Mouse (Mus musculus): Measurements from ENCODE around the gene Rgs3. TPM values are rescaled to one million over a fixed set of nuclear protein-coding genes. Genes with fewer than 3 reads are reported as not detected.
A peak's percentile ranks its signal among the peaks of the same experiment; 100 is the strongest.

Rgs3 gene
- polyA plus RNA-seq, 1 experiment from 2014 or later: 36.3 TPM

GRCm38 (mm10) chr4:62520892-62521400 lies 38.7 kb upstream of the Rgs3 start:
- Histone ChIP-seq H3K4me3 (peak overlapping the region; percentile 62; the same call in 1 of the 2 replicates), H3K36me3 (replicated peaks) (peaks cover 24% of the 10 kb centered on the region), H3K9me3 (no peaks in the 10 kb centered on the region), H3K27me3 (ENCODE audit: poor library complexity, severe bottlenecking) (no peaks in the 10 kb centered on the region), H3K4me1 (peaks cover 59% of the 10 kb centered on the region), H3K27ac (no peak overlapping the region)
- WGBS: 84% methylated on average over 2 of the region's 2 CpGs
- no peak for DNase-seq (ENCODE audit: extremely low spot score, low spot score)

- Histone ChIP-seq H3K4me3 (peak within 1 kb of the TSS; percentile 90), H3K4me1 (peaks cover 24% of the 10 kb centered on the region), H3K27me3 (ENCODE audit: poor library complexity, severe bottlenecking) (no peaks in the 10 kb centered on the region), H3K9me3 (no peaks in the 10 kb centered on the region), H3K27ac (peak within 1 kb of the TSS; percentile 98), H3K36me3 (replicated peaks) (peaks cover 24% of the 10 kb centered on the region)
- peak; percentile 97 for DNase-seq (ENCODE audit: extremely low spot score, low spot score)
- WGBS: under 1% methylated on average over 59 of the region's 59 CpGs
Measured at GRCm38 (mm10) chr4:62524651-62525488, 34.8 kb upstream of the Rgs3 start, which contains the start of the genes Pole3 and 4933430I17Rik. Gene Pole3, minus strand, starts transcription at chr4:62525068. Gene 4933430I17Rik, plus strand, starts transcription at chr4:62525369.

- H3K27ac ChIP-seq: peak overlapping the region; percentile 98
- H3K4me3 ChIP-seq: peak overlapping the region; percentile 90
- peaks cover 24% of the 10 kb centered on the region for H3K36me3 ChIP-seq (replicated peaks)
Measured at GRCm38 (mm10) chr4:62525489-62525811, 34.2 kb upstream of the Rgs3 start.

GRCm38 (mm10) chr4:62526256-62526655 lies 33.4 kb upstream of the Rgs3 start:
- Histone ChIP-seq H3K27ac (no peak overlapping the region), H3K36me3 (replicated peaks) (peaks cover 24% of the 10 kb centered on the region), H3K4me1 (peaks cover 13% of the 10 kb centered on the region), H3K4me3 (no peak overlapping the region), H3K27me3 (ENCODE audit: poor library complexity, severe bottlenecking) (no peaks in the 10 kb centered on the region), H3K9me3 (no peaks in the 10 kb centered on the region)
- no peak for DNase-seq (ENCODE audit: extremely low spot score, low spot score)
- WGBS: 65% methylated on average over 2 of the region's 2 CpGs

More at GRCm38 (mm10) chr4:62525489-62525811, 34.2 kb upstream of the Rgs3 start:
- no peaks in the 10 kb centered on the region for H3K9me3 ChIP-seq
- 1% methylated on average over 10 of the region's 10 CpGs for WGBS
- H3K4me1 ChIP-seq: peaks cover 18% of the 10 kb centered on the region
- DNase-seq (ENCODE audit: extremely low spot score, low spot score): no peak
- no peaks in the 10 kb centered on the region for H3K27me3 ChIP-seq (ENCODE audit: poor library complexity, severe bottlenecking)

GRCm38 (mm10) chr4:62527655-62528054 lies 32.0 kb upstream of the Rgs3 start:
- Histone ChIP-seq H3K36me3 (replicated peaks) (peaks cover 13% of the 10 kb centered on the region), H3K9me3 (no peaks in the 10 kb centered on the region), H3K4me3 (no peak overlapping the region), H3K27me3 (ENCODE audit: poor library complexity, severe bottlenecking) (no peaks in the 10 kb centered on the region), H3K27ac (no peak overlapping the region), H3K4me1 (peaks cover 13% of the 10 kb centered on the region)
- no peak for DNase-seq (ENCODE audit: extremely low spot score, low spot score)
- 88% methylated on average over 4 of the region's 4 CpGs for WGBS

GRCm38 (mm10) chr4:62533729-62534128 lies 25.9 kb upstream of the Rgs3 start:
- no peaks in the 10 kb centered on the region for H3K9me3 ChIP-seq
- 87% methylated on average over 6 of the region's 6 CpGs for WGBS
- H3K27ac ChIP-seq: no peak overlapping the region
- H3K4me1 ChIP-seq: no peaks in the 10 kb centered on the region
- H3K4me3 ChIP-seq: no peak overlapping the region
- H3K27me3 ChIP-seq (ENCODE audit: poor library complexity, severe bottlenecking): no peaks in the 10 kb centered on the region
- H3K36me3 ChIP-seq (replicated peaks): no peaks in the 10 kb centered on the region
- no peak for DNase-seq (ENCODE audit: extremely low spot score, low spot score)

- no peak for DNase-seq (ENCODE audit: extremely low spot score, low spot score)
- WGBS: 85% methylated on average over 3 of the region's 3 CpGs
- Histone ChIP-seq H3K4me1 (no peaks in the 10 kb centered on the region; the same call in 1 of the 2 replicates), H3K27me3 (ENCODE audit: poor library complexity, severe bottlenecking) (no peaks in the 10 kb centered on the region), H3K4me3 (no peak overlapping the region), H3K36me3 (replicated peaks) (no peaks in the 10 kb centered on the region), H3K27ac (no peak overlapping the region), H3K9me3 (no peaks in the 10 kb centered on the region)
Measured at GRCm38 (mm10) chr4:62541802-62542201, 17.8 kb upstream of the Rgs3 start.

- Histone ChIP-seq H3K27ac (no peak overlapping the region), H3K9me3 (no peaks in the 10 kb centered on the region), H3K4me1 (no peaks in the 10 kb centered on the region; the same call in 1 of the 2 replicates), H3K27me3 (ENCODE audit: poor library complexity, severe bottlenecking) (no peaks in the 10 kb centered on the region), H3K36me3 (replicated peaks) (no peaks in the 10 kb centered on the region), H3K4me3 (no peak overlapping the region)
- WGBS: 90% methylated on average over 6 of the region's 6 CpGs
- DNase-seq (ENCODE audit: extremely low spot score, low spot score): no peak
Measured at GRCm38 (mm10) chr4:62543782-62544181, 15.9 kb upstream of the Rgs3 start.

GRCm38 (mm10) chr4:62544801-62545200 lies 14.8 kb upstream of the Rgs3 start:
- H3K9me3 ChIP-seq: no peaks in the 10 kb centered on the region
- no peak overlapping the region for H3K27ac ChIP-seq
- H3K4me3 ChIP-seq: no peak overlapping the region
- no peaks in the 10 kb centered on the region for H3K27me3 ChIP-seq (ENCODE audit: poor library complexity, severe bottlenecking)
- DNase-seq (ENCODE audit: extremely low spot score, low spot score): no peak
- no peaks in the 10 kb centered on the region; the same call in 1 of the 2 replicates for H3K4me1 ChIP-seq
- no peaks in the 10 kb centered on the region for H3K36me3 ChIP-seq (replicated peaks)

- H3K27ac ChIP-seq: no peak overlapping the region
- no peak overlapping the region for H3K4me3 ChIP-seq
- no peak for DNase-seq (ENCODE audit: extremely low spot score, low spot score)
- no peaks in the 10 kb centered on the region for H3K27me3 ChIP-seq (ENCODE audit: poor library complexity, severe bottlenecking)
- no peaks in the 10 kb centered on the region for H3K4me1 ChIP-seq
- WGBS: 90% methylated on average over 7 of the region's 7 CpGs
- no peaks in the 10 kb centered on the region for H3K9me3 ChIP-seq
- H3K36me3 ChIP-seq (replicated peaks): no peaks in the 10 kb centered on the region
Measured at GRCm38 (mm10) chr4:62551966-62552365, 7.7 kb upstream of the Rgs3 start.

GRCm38 (mm10) chr4:62557436-62557835 lies 2.2 kb upstream of the Rgs3 start:
- DNase-seq (ENCODE audit: extremely low spot score, low spot score): no peak
- Histone ChIP-seq H3K27ac (no peak overlapping the region), H3K9me3 (no peaks in the 10 kb centered on the region), H3K4me1 (peaks cover 8% of the 10 kb centered on the region), H3K36me3 (replicated peaks) (no peaks in the 10 kb centered on the region), H3K4me3 (no peak overlapping the region), H3K27me3 (ENCODE audit: poor library complexity, severe bottlenecking) (no peaks in the 10 kb centered on the region)
- 80% methylated on average over 3 of the region's 3 CpGs for WGBS

- Histone ChIP-seq H3K4me3 (no peak overlapping the region), H3K9me3 (no peaks in the 10 kb centered on the region), H3K4me1 (peaks cover 8% of the 10 kb centered on the region), H3K36me3 (replicated peaks) (no peaks in the 10 kb centered on the region), H3K27ac (peak overlapping the region; percentile 51; the same call in 1 of the 2 replicates), H3K27me3 (ENCODE audit: poor library complexity, severe bottlenecking) (no peaks in the 10 kb centered on the region; the same call in 1 of the 2 replicates)
- WGBS: 25% methylated on average over 4 of the region's 4 CpGs
- DNase-seq (ENCODE audit: extremely low spot score, low spot score): peak; percentile 61
Measured at GRCm38 (mm10) chr4:62560963-62561629, 1.4 kb downstream of the Rgs3 start.

- Histone ChIP-seq H3K27ac (peak overlapping the region; percentile 51), H3K9me3 (no peaks in the 10 kb centered on the region), H3K4me1 (peaks cover 8% of the 10 kb centered on the region), H3K27me3 (ENCODE audit: poor library complexity, severe bottlenecking) (no peaks in the 10 kb centered on the region; the same call in 1 of the 2 replicates), H3K36me3 (replicated peaks) (no peaks in the 10 kb centered on the region), H3K4me3 (no peak overlapping the region)
- no peak for DNase-seq (ENCODE audit: extremely low spot score, low spot score)
- WGBS: 70% methylated on average over 3 of the region's 3 CpGs
Measured at GRCm38 (mm10) chr4:62561630-62562001, 2.0 kb downstream of the Rgs3 start.

Data from forebrain, embryonic 10.5 days (tissue).